Mouse (Mus musculus): ENCODE data around the gene Dgcr6.

- TF ChIP-seq CTCF (IDR thresholded peaks at IDR 0.05) (no peak), POLR2A (IDR thresholded peaks at IDR 0.05; ENCODE audit: insufficient read depth, low read depth, low read length) (no peak)
Observed at GRCm38 (mm10) chr16:18080171-18080570, 27.5 kb downstream of the Dgcr6 start.
